Mouse (Mus musculus): ENCODE measurements at regions not wholly inside any gene's neighbourhood (a gene's known extent, or its start where the extent isn't known, plus 50 kb on each side); places are given as distances from the start of the nearest gene placed in this dataset.

GRCm38 (mm10) chr11:7944956-7945515 is 719.3 kb downstream of the Tns3 start:
- DNase-seq (ENCODE audit: low spot score) = peak; percentile 60

GRCm38 (mm10) chr11:7944373-7944772 is 720.0 kb downstream of the Tns3 start:
- no peak for DNase-seq (ENCODE audit: low spot score)

GRCm38 (mm10) chr11:7933611-7934010 is 719.9 kb upstream of the Igfbp3 start:
- DNase-seq (ENCODE audit: low spot score) = no peak

- DNase-seq (ENCODE audit: low spot score) = no peak
These were observed 718.9 kb upstream of the Igfbp3 start for GRCm38 (mm10) chr11:7932638-7933037.

- DNase-seq (ENCODE audit: low spot score) = no peak
These were observed 717.5 kb upstream of the Igfbp3 start for GRCm38 (mm10) chr11:7931064-7931797.

- peak; percentile 39 for DNase-seq (ENCODE audit: low spot score)
These were observed 714.0 kb upstream of the Igfbp3 start for GRCm38 (mm10) chr11:7927676-7928075.

- DNase-seq (ENCODE audit: low spot score) = no peak
These were observed 698.3 kb upstream of the Igfbp3 start for GRCm38 (mm10) chr11:7912036-7912435.

GRCm38 (mm10) chr11:7900266-7900665 is 686.5 kb upstream of the Igfbp3 start:
- no peak for DNase-seq (ENCODE audit: low spot score)

- DNase-seq (ENCODE audit: low spot score) = no peak
These were observed 684.5 kb upstream of the Igfbp3 start for GRCm38 (mm10) chr11:7898204-7898603.

GRCm38 (mm10) chr11:7880506-7880905 is 666.8 kb upstream of the Igfbp3 start:
- DNase-seq (ENCODE audit: low spot score) = no peak

- no peak for DNase-seq (ENCODE audit: low spot score)
These were observed 650.4 kb upstream of the Igfbp3 start for GRCm38 (mm10) chr11:7864116-7864515.

- DNase-seq (ENCODE audit: low spot score) = no peak
These were observed 650.0 kb upstream of the Igfbp3 start for GRCm38 (mm10) chr11:7863711-7864110.

- peak; percentile 17 for DNase-seq (ENCODE audit: low spot score)
These were observed 648.8 kb upstream of the Igfbp3 start for GRCm38 (mm10) chr11:7862547-7862946.

GRCm38 (mm10) chr11:7852612-7853011 is 638.9 kb upstream of the Igfbp3 start:
- no peak for DNase-seq (ENCODE audit: low spot score)

- DNase-seq (ENCODE audit: low spot score) = peak; percentile 80
These were observed 624.9 kb upstream of the Igfbp3 start for GRCm38 (mm10) chr11:7838311-7839237.

GRCm38 (mm10) chr11:7837486-7837885 is 623.8 kb upstream of the Igfbp3 start:
- DNase-seq (ENCODE audit: low spot score) = no peak

GRCm38 (mm10) chr11:7834151-7834550 is 620.4 kb upstream of the Igfbp3 start:
- no peak for DNase-seq (ENCODE audit: low spot score)

- DNase-seq (ENCODE audit: low spot score) = no peak
These were observed 618.7 kb upstream of the Igfbp3 start for GRCm38 (mm10) chr11:7832376-7832775.

- no peak for DNase-seq (ENCODE audit: low spot score)
These were observed 616.0 kb upstream of the Igfbp3 start for GRCm38 (mm10) chr11:7829770-7830169.

GRCm38 (mm10) chr11:7828001-7828400 is 614.3 kb upstream of the Igfbp3 start:
- DNase-seq (ENCODE audit: low spot score) = peak; percentile 24

- no peak for DNase-seq (ENCODE audit: low spot score)
These were observed 613.7 kb upstream of the Igfbp3 start for GRCm38 (mm10) chr11:7827402-7827801.

- peak; percentile 78 for DNase-seq (ENCODE audit: low spot score)
These were observed 602.0 kb upstream of the Igfbp3 start for GRCm38 (mm10) chr11:7815750-7816149.
